Mouse (Mus musculus) heart, embryonic 14.5 days (tissue): ENCODE results near the gene Sowahb. TPM values are rescaled to one million over a fixed set of nuclear protein-coding genes. Genes with fewer than 3 reads are reported as not detected.
A peak's percentile ranks its signal among the peaks of the same experiment; 100 is the strongest.
"Not testable (repeated sequence)": the region's sequence is repeated elsewhere in the genome, so short reads cannot be mapped to it uniquely, and the experiment has no call there.

Experiments used
- ATAC-seq: fragments of 200-750 bp; cut with Nextera tagmentation; 2 replicates; pipeline ENCODE4 v1.8.0; 2017; ENCODE audit warnings: low read depth, moderate TSS enrichment; ENCODE audit not compliant: insufficient number of reproducible peaks, insufficient read depth, low FRiP score
- H3K27ac ChIP-seq, 2 experiments: fragments of 200-500 bp in 1 of 2; fragments of 300-500 bp in 1 of 2; sonication (generic) in 1 of 2; replicated peaks in 1 of 2; 2 replicates each; pipeline ENCODE4 v1.5.1; 2012 to 2014; ENCODE audit warnings: low read depth in 2 of 2, low read length in 2 of 2, control low read depth in 1 of 2, mild to moderate bottlenecking in 1 of 2, mixed read lengths in 1 of 2; ENCODE audit not compliant: control insufficient read depth in 1 of 2, insufficient read depth in 1 of 2
- H3K27me3 ChIP-seq: fragments of 300-500 bp; sonication (generic); 2 replicates; pipeline ENCODE4 v1.6.1; 2014; ENCODE audit warnings: mild to moderate bottlenecking, low read length, control low read depth; ENCODE audit not compliant: control insufficient read depth, insufficient read depth
- H3K36me3 ChIP-seq: fragments of 300-500 bp; sonication (generic); 2 replicates; pipeline ENCODE4 v1.6.1; 2014; ENCODE audit warnings: mild to moderate bottlenecking, control low read depth, low read length, mixed read lengths; ENCODE audit not compliant: control insufficient read depth, insufficient read depth
- H3K4me1 ChIP-seq, 2 experiments: fragments of 200-500 bp in 1 of 2; fragments of 300-500 bp in 1 of 2; sonication (generic) in 1 of 2; 2 replicates each; pipeline ENCODE4 v1.6.1; 2012 to 2014; ENCODE audit warnings: low read length in 2 of 2, control low read depth in 1 of 2, mixed read lengths in 1 of 2; ENCODE audit not compliant: control insufficient read depth in 2 of 2, insufficient read depth in 2 of 2
- H3K4me2 ChIP-seq: fragments of 300-500 bp; sonication (generic); 2 replicates; pipeline ENCODE4 v1.6.1; 2014; ENCODE audit warnings: mild to moderate bottlenecking, low read length
- H3K4me3 ChIP-seq, 2 experiments: fragments of 200-500 bp in 1 of 2; fragments of 300-500 bp in 1 of 2; sonication (generic) in 1 of 2; 2 replicates each; pipeline ENCODE4 v1.5.1; 2012 to 2014; ENCODE audit warnings: low read length in 2 of 2, mild to moderate bottlenecking in 2 of 2, control low read depth in 1 of 2, low read depth in 1 of 2, moderate library complexity in 1 of 2; ENCODE audit not compliant: control insufficient read depth in 1 of 2, insufficient read depth in 1 of 2
- H3K9ac ChIP-seq: fragments of 300-500 bp; sonication (generic); 2 replicates; pipeline ENCODE4 v1.6.1; 2014; ENCODE audit warnings: mild to moderate bottlenecking, low read length
- H3K9me3 ChIP-seq: fragments of 300-500 bp; sonication (generic); 2 replicates; pipeline ENCODE4 v1.6.1; 2016; ENCODE audit warnings: low read length, control low read depth; ENCODE audit not compliant: control insufficient read depth
- WGBS: fragments of 180-500 bp; shearing (Covaris S2); extraction: QIAGEN DNeasy Blood & Tissue Kit; methylation state at CpG from one replicate; pipeline ENCODE4 v1.1.7; 2014; 5-methylcytosine and 5-hydroxymethylcytosine counted together
- polyA plus RNA-seq: library from polyadenylated mRNA; unstranded; fragments of >200 nt; fragmentation: Nextera tagmentation; extraction: Ambion mirVana; gene quantifications from 2 replicates; pipeline ENCODE4 v1.2.1, GENCODE M21; 2014

Gene Sowahb
- polyA plus RNA-seq, 1 experiment from 2014 or later, result 0.11 TPM

GRCm38 (mm10) chr5:93030411-93030810 is 14.4 kb downstream of the Sowahb start:
- H3K9ac ChIP-seq, result no peak overlapping the region
- H3K4me1 ChIP-seq, result peaks cover 14 to 19% of the 10 kb centered on the region in 2 experiments
- no peak overlapping the region for H3K4me3 ChIP-seq
- ATAC-seq, result no peak
- no peak overlapping the region for H3K4me2 ChIP-seq
- WGBS, result 85% methylated on average over 5 of the region's 5 CpGs
- H3K27me3 ChIP-seq, result no peaks in the 10 kb centered on the region
- H3K9me3 ChIP-seq, result no peaks in the 10 kb centered on the region
- H3K27ac ChIP-seq, result 0 out of 4 replicates have a peak overlapping the region, but pooled peaks of 1 of the 2 experiments have one; percentile 9
- no peaks in the 10 kb centered on the region for H3K36me3 ChIP-seq

- Histone ChIP-seq H3K27ac (peak overlapping the region; percentile 51 to 58), H3K4me3 (no peak overlapping the region), H3K27me3 (no peaks in the 10 kb centered on the region), H3K4me2 (peak overlapping the region; percentile 24), H3K4me1 (peaks cover 22 to 29% of the 10 kb centered on the region in 2 experiments), H3K9me3 (no peaks in the 10 kb centered on the region), H3K9ac (peak overlapping the region; percentile 21; the same call in 1 of the 2 replicates), H3K36me3 (no peaks in the 10 kb centered on the region)
- ATAC-seq, result no peak
- 33% methylated on average over 9 of the region's 9 CpGs for WGBS
These were observed 17.6 kb downstream of the Sowahb start for GRCm38 (mm10) chr5:93027120-93027675.

- no peak for ATAC-seq
- no peaks in the 10 kb centered on the region for H3K27me3 ChIP-seq
- WGBS, result 29% methylated on average over 4 of the region's 4 CpGs
- H3K4me2 ChIP-seq, result peak overlapping the region; percentile 24
- no peak overlapping the region for H3K4me3 ChIP-seq
- H3K9ac ChIP-seq, result peak overlapping the region; percentile 21; the same call in 1 of the 2 replicates
- H3K27ac ChIP-seq, result peak overlapping the region; percentile 51 to 58
- H3K36me3 ChIP-seq, result no peaks in the 10 kb centered on the region
- no peaks in the 10 kb centered on the region for H3K9me3 ChIP-seq
- H3K4me1 ChIP-seq, result peaks cover 24 to 32% of the 10 kb centered on the region in 2 experiments
These were observed 18.2 kb downstream of the Sowahb start for GRCm38 (mm10) chr5:93026437-93027119.

- H3K4me1 ChIP-seq, result peaks cover 24 to 32% of the 10 kb centered on the region in 2 experiments
- 37% methylated on average over 7 of the region's 7 CpGs for WGBS
- H3K4me3 ChIP-seq, result no peak overlapping the region
- no peak for ATAC-seq
- H3K36me3 ChIP-seq, result no peaks in the 10 kb centered on the region
- no peak overlapping the region for H3K4me2 ChIP-seq
- no peaks in the 10 kb centered on the region for H3K27me3 ChIP-seq
- no peak overlapping the region for H3K9ac ChIP-seq
- H3K9me3 ChIP-seq, result no peaks in the 10 kb centered on the region
- peak overlapping the region; percentile 38 to 45; a peak in 1 of 4 replicates for H3K27ac ChIP-seq
These were observed 20.0 kb downstream of the Sowahb start for GRCm38 (mm10) chr5:93024754-93025280.

- Histone ChIP-seq H3K27me3 (no peaks in the 10 kb centered on the region), H3K4me1 (peaks cover 24 to 34% of the 10 kb centered on the region in 2 experiments), H3K4me3 (no peak overlapping the region), H3K4me2 (no peak overlapping the region), H3K27ac (no peak overlapping the region), H3K9me3 (no peaks in the 10 kb centered on the region), H3K9ac (no peak overlapping the region), H3K36me3 (no peaks in the 10 kb centered on the region)
- no peak for ATAC-seq
- 69% methylated on average over 7 of the region's 7 CpGs for WGBS
These were observed 22.6 kb downstream of the Sowahb start for GRCm38 (mm10) chr5:93022126-93022797.

- Histone ChIP-seq H3K27ac (no peak overlapping the region), H3K4me1 (peaks cover 9 to 19% of the 10 kb centered on the region in 2 experiments), H3K4me2 (no peak overlapping the region), H3K9ac (no peak overlapping the region), H3K36me3 (no peaks in the 10 kb centered on the region), H3K27me3 (no peaks in the 10 kb centered on the region), H3K9me3 (no peaks in the 10 kb centered on the region), H3K4me3 (no peak overlapping the region)
- 50% methylated on average over 6 of the region's 6 CpGs for WGBS
- no peak for ATAC-seq
These were observed 24.7 kb downstream of the Sowahb start for GRCm38 (mm10) chr5:93020024-93020666.

GRCm38 (mm10) chr5:93019207-93019606 is 25.6 kb downstream of the Sowahb start:
- H3K36me3 ChIP-seq, H3K27me3 ChIP-seq, ATAC-seq, H3K4me2 ChIP-seq, H3K4me1 ChIP-seq, H3K4me3 ChIP-seq, H3K9ac ChIP-seq, H3K27ac ChIP-seq, H3K9me3 ChIP-seq: not testable (repeated sequence)
- 95% methylated on average over 10 of the region's 10 CpGs for WGBS
